Mouse (Mus musculus) thymus, postnatal 36 days (tissue): ENCODE results near the gene Sfswap.
"Not testable (repeated sequence)": the region's sequence is repeated elsewhere in the genome, so short reads cannot be mapped to it uniquely, and the experiment has no call there.

Experiments used
- DNase-seq, 2 experiments: peaks; one replicate each; pipeline ENCODE4 v3.0.0; 2022; ENCODE audit warnings: mixed read lengths in 2 of 2

Gene Sfswap

DNA sequence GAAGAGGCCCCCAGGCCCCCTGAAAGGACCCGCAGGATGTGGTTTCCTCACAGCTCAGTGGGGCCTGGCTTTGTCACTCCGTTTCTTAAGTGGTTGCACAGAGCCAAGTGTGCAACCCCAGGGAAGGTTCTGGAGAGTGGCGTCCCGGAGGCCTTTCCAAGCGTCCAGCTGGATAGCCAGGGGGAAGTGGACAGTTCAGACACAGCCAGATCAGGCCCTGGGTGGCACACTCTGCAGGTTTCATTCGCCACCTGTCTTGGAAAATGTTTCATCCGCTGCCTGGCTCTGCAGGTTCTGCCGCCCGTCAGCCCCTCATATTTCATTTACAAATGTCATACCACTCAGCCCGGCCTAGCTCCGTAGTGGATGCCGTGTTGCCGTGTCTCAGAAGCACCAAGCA lies 85.5 kb downstream of the Sfswap start:
- no peak for DNase-seq

DNA sequence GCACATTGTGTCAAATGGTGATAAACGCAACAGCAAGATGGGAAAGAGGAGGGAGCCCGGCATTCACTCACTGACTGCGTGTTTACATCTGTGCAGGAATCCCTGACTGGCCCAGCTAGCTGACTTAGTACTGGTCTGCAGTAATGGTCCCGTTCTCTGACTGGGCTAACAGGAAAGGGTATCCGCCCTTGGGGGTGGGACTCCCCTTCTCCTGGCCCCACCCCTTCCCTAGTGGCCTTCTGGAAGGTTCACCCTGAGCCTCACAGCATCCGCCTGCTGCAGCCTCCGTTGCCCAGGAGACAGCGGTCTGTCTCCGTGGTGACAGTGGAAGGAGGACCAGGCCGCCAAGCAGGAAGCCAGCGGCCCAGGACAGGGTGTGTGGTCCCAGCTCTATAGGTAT lies 89.9 kb downstream of the Sfswap start:
- DNase-seq, result no peak

DNA sequence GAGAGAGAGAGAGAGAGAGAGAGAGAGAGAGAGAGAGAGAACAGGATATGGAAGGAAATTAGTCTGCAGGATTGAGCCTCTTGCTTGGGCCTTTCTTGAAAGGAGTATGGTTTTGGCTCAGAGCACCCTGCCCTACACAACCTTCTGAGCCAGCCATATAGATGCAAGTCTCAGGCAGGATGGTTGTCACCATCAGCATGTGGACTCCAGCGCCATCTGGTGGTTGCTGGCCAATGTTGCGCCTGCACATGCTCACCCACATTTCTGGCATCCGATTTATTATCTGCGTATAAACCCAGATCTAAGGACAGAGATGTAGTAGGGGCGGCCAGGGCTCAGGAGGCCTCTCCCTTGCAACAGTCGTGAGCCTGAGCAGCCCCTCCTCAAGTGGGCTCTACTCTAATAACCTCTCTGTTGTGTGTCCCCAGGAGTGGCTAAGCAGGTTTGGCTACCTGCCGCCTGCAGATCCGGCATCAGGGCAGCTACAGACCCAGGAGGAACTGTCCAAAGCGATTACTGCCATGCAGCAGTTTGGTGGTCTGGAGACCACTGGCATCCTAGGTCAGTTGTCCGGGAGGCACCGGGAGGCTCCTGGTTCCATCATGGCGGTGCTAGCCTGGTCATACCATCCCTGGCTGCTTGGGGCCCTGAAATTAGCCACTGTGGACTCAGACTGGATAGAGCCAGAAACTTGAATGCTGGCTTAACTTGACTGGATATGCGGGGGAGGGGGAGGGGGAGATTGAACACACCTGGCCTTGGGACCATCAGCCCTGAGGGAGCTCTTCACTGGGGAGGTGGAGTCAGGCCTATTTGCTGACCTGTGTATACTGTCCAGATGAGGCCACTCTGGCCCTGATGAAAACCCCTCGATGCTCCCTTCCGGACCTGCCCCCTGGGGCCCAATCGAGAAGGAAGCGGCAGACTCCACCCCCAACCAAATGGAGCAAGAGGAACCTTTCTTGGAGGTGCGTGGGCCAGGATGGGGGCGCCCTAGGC lies 93.4 kb downstream of the Sfswap start:
- peak; percentile 76 to 79 for DNase-seq

DNA sequence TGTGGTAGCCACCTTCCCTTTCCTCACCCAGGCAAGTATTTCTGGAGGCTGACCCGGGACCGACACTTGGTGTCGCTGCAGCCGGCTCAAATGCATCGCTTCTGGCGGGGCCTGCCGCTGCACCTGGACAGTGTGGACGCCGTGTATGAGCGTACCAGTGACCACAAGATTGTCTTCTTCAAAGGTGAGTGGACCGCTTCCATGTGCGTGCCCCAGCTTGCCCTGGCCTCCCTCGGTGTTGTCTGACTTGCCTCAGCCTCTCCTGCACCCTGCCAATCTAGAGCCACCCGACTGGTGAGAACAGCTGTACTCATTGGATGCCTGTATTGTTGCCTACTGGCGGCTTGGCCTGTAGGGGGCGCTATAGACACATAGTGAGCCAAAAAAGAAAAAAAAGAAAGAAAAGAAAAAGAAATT lies 101.1 kb downstream of the Sfswap start:
- DNase-seq, result no peak

DNA sequence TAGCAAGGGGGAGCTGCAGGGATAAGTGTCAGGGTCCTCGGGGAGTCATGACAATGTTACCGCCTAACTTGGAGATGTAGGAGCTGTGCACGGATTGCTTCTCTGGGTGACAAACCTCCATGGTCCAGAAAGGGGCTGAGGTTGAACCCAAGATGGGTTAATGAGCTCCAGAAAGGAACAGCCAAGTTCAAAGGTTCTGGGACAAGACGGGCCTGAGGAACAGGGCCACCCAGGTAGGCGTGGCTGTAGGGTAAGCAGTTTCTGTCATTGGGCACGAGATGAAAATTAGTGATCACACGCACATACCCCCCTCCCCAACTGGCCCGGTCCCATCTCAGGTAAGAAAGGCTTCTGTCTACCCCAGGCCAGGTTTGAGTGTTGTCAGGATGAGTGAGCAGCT lies 106.5 kb downstream of the Sfswap start:
- DNase-seq, result no peak

DNA sequence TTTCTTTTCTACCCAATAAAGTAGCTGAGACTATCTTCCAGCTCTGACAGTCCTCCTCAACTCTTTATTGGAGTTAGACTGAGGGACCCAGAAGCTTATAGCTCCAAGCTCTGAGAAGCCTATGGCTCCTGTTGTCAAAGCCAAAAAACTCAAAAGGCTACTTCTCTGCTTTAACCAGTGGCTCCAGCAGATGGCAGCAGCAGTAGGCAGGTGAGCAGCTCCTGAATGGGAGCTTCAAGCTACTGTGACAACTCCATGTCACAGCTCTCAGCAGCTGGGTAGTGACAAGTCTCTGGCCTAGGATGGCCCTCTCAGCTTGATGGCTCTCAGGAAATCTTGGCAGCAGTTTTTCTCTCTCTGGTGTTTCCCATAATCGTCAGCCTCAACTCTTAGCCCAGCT lies 110.0 kb downstream of the Sfswap start:
- DNase-seq, result peak; percentile 41 to 52

DNA sequence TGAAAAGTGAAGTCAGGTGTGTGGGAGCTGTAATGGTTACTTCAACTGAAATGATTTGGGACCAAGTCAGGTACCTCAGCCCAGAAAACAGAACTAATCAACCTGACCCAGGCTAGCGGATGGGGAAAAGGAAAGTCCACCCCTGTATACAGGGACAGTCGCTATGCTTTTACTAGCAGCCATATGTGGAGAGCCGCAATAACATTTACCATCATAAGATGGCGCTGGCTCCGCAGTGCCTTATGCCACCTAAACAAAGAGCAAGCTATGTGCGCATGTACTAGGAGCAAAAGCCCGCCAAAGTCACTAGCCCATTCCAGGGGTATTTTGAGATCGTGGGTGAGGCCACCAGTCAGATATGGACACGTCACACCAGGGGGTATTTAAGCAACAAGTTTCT lies 119.6 kb downstream of the Sfswap start:
- DNase-seq, result not testable (repeated sequence)
